ENCODE assay signal across 16 mouse cellular contexts in genomic region chr5:38485946-38486345, GRCm38 (mm10).
"Had no signal": no experiment of that assay in that cellular context is flagged by ENCODE, and none has a peak within 500 bp of the region (broad histone marks: within the 10 kb centered on the region; RNA-seq: fewer than 3 reads in every experiment).

No protein-coding gene starts in this region.

- H3K36me3 ChIP-seq: intestine, embryonic 15.5 days; kidney, embryonic 15.5 days; limb, embryonic 10.5 days; limb, embryonic 13.5 days; liver, embryonic 13.5 days; midbrain, embryonic 10.5 days; midbrain, embryonic 13.5 days had no signal

- H3K27ac ChIP-seq: intestine, embryonic 15.5 days; kidney, embryonic 15.5 days; limb, embryonic 10.5 days; limb, embryonic 13.5 days; macrophage; midbrain, embryonic 10.5 days; midbrain, embryonic 13.5 days had no signal

- H3K9ac ChIP-seq: intestine, embryonic 15.5 days; kidney, embryonic 15.5 days; limb, embryonic 13.5 days; lung, embryonic 14.5 days; midbrain, embryonic 13.5 days had no signal

- H3K4me1 ChIP-seq: intestine, embryonic 15.5 days; midbrain, embryonic 13.5 days had no signal

- ATAC-seq: intestine, embryonic 15.5 days; lung, postnatal 0 days; midbrain, embryonic 13.5 days; midbrain, embryonic 16.5 days had no signal

- H3K27me3 ChIP-seq: intestine, embryonic 15.5 days; kidney, embryonic 15.5 days; limb, embryonic 13.5 days; liver, embryonic 13.5 days had no signal

- H3K9me3 ChIP-seq: intestine, embryonic 15.5 days; kidney, embryonic 15.5 days; limb, embryonic 10.5 days; limb, embryonic 13.5 days; liver, embryonic 13.5 days; midbrain, embryonic 10.5 days; midbrain, embryonic 13.5 days had no signal

- DNase-seq: kidney, adult 18-20 months; kidney, postnatal 14 days; kidney, postnatal 4 days; liver; liver, embryonic 13.5 days; lung, embryonic 14.5 days; thymus, postnatal 36 days had no signal

- H3K4me2 ChIP-seq: intestine, embryonic 15.5 days; kidney, embryonic 15.5 days; limb, embryonic 13.5 days; liver, embryonic 13.5 days; lung, embryonic 14.5 days; midbrain, embryonic 13.5 days had no signal

- H3K4me3 ChIP-seq: intestine, embryonic 15.5 days; kidney, embryonic 15.5 days; limb, embryonic 10.5 days; limb, embryonic 13.5 days; liver, embryonic 13.5 days; midbrain, embryonic 10.5 days; midbrain, embryonic 13.5 days had no signal
